Mouse (Mus musculus): ENCODE data around the gene Boll.

DNA sequence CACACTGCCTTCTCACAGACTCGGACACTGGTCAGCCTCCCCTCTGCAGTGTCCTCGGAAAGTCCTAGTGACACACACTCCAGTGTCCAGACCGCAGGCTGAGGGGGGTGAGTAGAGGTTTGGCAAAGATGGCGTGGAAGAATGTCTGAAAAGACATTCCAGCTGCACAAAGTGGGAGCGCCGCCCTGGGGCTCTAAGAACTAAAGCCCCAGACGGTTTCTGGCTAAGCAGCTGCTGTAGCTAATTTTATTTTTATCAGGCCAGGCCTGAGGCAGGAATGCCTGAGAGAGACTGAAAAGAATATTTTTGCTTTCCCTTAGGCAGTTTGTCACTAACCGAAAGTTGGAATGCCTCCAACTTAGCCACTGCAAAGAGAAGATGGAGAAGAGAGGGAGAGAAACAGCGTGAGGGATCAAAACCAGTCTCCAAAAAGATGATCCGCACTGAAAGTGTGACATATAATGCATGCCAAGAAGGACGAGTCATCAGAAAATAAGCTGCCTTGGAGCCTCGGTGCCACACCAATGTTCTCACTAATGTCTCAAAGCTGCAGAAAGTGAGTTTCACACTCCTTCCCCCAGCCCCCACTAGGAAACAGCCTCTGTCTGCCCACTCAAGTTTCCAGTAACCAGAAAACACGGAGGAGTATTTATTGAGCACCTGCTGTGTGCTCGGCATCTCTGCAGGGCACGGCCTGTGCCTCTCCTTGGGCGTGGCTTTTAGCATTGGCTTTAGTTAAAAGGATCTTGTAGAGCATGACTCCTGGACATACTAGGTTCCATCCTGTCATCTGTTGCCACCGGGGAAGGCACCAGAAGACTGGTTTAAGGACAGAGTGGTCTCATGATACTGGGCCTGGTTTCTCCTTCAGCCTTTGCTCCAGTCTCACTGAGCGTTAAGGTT is 161.2 kb downstream of the Boll start:
- TF ChIP-seq CTCF (IDR thresholded peaks at IDR 0.05; ENCODE audit: low read depth) = no peak
- TF ChIP-seq EP300 (IDR thresholded peaks at IDR 0.05; ENCODE audit: low read depth) = no peak

Data from heart, postnatal 0 days (tissue).